Mouse (Mus musculus): ENCODE measurements around the gene Ncam2.

GRCm38 (mm10) chr16:81224253-81224652 lies 23.8 kb downstream of the Ncam2 start:
- TF ChIP-seq CTCF (IDR thresholded peaks at IDR 0.05; ENCODE audit: low read depth, low read length): no peak
- no peak for TF ChIP-seq POLR2A (IDR thresholded peaks at IDR 0.05; ENCODE audit: insufficient read depth, low read length)
- no peak for TF ChIP-seq EP300 (IDR thresholded peaks at IDR 0.05; ENCODE audit: insufficient read depth, low read depth, low read length)
